Mouse (Mus musculus) liver, postnatal 0 days (tissue): ENCODE data around the gene Ranbp1. TPM values are rescaled to one million over a fixed set of nuclear protein-coding genes. Genes with fewer than 3 reads are reported as not detected.
A peak's percentile ranks its signal among the peaks of the same experiment; 100 is the strongest.

Experiments
- ATAC-seq: fragments of 200-750 bp; cut with Nextera tagmentation; 2 replicates; pipeline ENCODE4 v1.8.0; 2017; ENCODE audit warnings: mild to moderate bottlenecking, moderate library complexity
- DNase-seq: peaks from one replicate; pipeline ENCODE4 v3.0.0-alpha.2; 2016
- H3K27ac ChIP-seq: fragments of 300-500 bp; sonication (generic); 2 replicates; pipeline ENCODE4 v1.5.1; 2014; ENCODE audit warnings: antibody characterized with exemption, moderate library complexity, mild to moderate bottlenecking, low read depth
- H3K27me3 ChIP-seq: fragments of 300-500 bp; sonication (generic); 2 replicates; pipeline ENCODE4 v1.6.1; 2014; ENCODE audit warnings: low read length, control low read depth, mixed read lengths; ENCODE audit not compliant: insufficient read depth
- H3K36me3 ChIP-seq: fragments of 300-500 bp; sonication (generic); replicated peaks from 2 replicates; pipeline ENCODE4 v1.6.1; 2014; ENCODE audit warnings: mild to moderate bottlenecking, control low read depth, low read length, moderate library complexity, mixed read lengths; ENCODE audit not compliant: insufficient read depth
- H3K4me1 ChIP-seq: fragments of 300-500 bp; sonication (generic); 2 replicates; pipeline ENCODE4 v1.6.1; 2014; ENCODE audit warnings: antibody characterized with exemption, mild to moderate bottlenecking, control low read depth; ENCODE audit not compliant: insufficient read depth
- H3K4me2 ChIP-seq: fragments of 300-500 bp; sonication (generic); 2 replicates; pipeline ENCODE4 v1.6.1; 2014; ENCODE audit warnings: low read depth, mild to moderate bottlenecking, low read length, moderate library complexity, mixed read lengths
- H3K4me3 ChIP-seq: fragments of 300-500 bp; sonication (generic); 2 replicates; pipeline ENCODE4 v1.5.1; 2014; ENCODE audit warnings: low read depth, low read length
- H3K9ac ChIP-seq: fragments of 300-500 bp; sonication (generic); replicated peaks from 2 replicates; pipeline ENCODE4 v1.6.1; 2014; ENCODE audit warnings: mild to moderate bottlenecking, moderate library complexity
- H3K9me3 ChIP-seq: fragments of 300-500 bp; sonication (generic); 2 replicates; pipeline ENCODE4 v1.6.1; 2016; ENCODE audit warnings: mild to moderate bottlenecking, control low read depth, low read length, mixed read lengths
- CTCF ChIP-seq: sonication (generic); IDR thresholded peaks from 2 replicates; pipeline ENCODE4 v1.5.1; 2016; ENCODE audit warnings: antibody characterized with exemption, low read depth
- EP300 ChIP-seq: IDR thresholded peaks from 2 replicates; pipeline ENCODE4 v1.6.1; 2016; ENCODE audit warnings: antibody characterized with exemption, low read depth, mild to moderate bottlenecking
- WGBS: fragments of 180-500 bp; shearing (Covaris S2); extraction: QIAGEN DNeasy Blood & Tissue Kit; methylation state at CpG from one replicate; pipeline ENCODE4 v1.1.7; 2014; ENCODE audit not compliant: insufficient replicate concordance; 5-methylcytosine and 5-hydroxymethylcytosine counted together
- polyA plus RNA-seq: library from polyadenylated mRNA; unstranded; fragments of >200 nt; fragmentation: Nextera tagmentation; extraction: Ambion mirVana; gene quantifications from 2 replicates; pipeline ENCODE4 v1.2.1, GENCODE M21; 2015

Ranbp1 gene
- polyA plus RNA-seq, 1 experiment from 2014 or later = 160 TPM

- Histone ChIP-seq H3K9me3 (no peaks in the 10 kb centered on the region), H3K9ac (no peak overlapping the region), H3K4me3 (no peak overlapping the region), H3K4me2 (no peak overlapping the region), H3K36me3 (0 out of 2 replicates have a peak, but pooled peaks cover 9% of the 10 kb centered on the region), H3K27me3 (no peaks in the 10 kb centered on the region), H3K27ac (no peak overlapping the region), H3K4me1 (peaks cover 8% of the 10 kb centered on the region)
- ATAC-seq (no peak), DNase-seq (no peak)
- 70% methylated on average over 6 of the region's 6 CpGs for WGBS
- no peak for TF ChIP-seq CTCF
- no peak for TF ChIP-seq EP300
Observed at GRCm38 (mm10) chr16:18220856-18221542, 27.5 kb downstream of the Ranbp1 start.

GRCm38 (mm10) chr16:18220001-18220400, 28.5 kb downstream of the Ranbp1 start:
- no peaks in the 10 kb centered on the region for H3K27me3 ChIP-seq
- no peak overlapping the region for H3K4me3 ChIP-seq
- H3K9me3 ChIP-seq = no peaks in the 10 kb centered on the region
- H3K27ac ChIP-seq = peak overlapping the region; percentile 22; the same call in 1 of the 2 replicates
- peaks cover 8% of the 10 kb centered on the region for H3K4me1 ChIP-seq
- no peak for TF ChIP-seq CTCF
- no peak for TF ChIP-seq EP300
- peak overlapping the region; percentile 11; the same call in 1 of the 2 replicates for H3K9ac ChIP-seq
- H3K4me2 ChIP-seq = no peak overlapping the region
- DNase-seq (peak; percentile 62), ATAC-seq (peak; percentile 64; the same call in 1 of the 2 replicates)
- 28% methylated on average over 8 of the region's 8 CpGs for WGBS
- 0 out of 2 replicates have a peak, but pooled peaks cover 9% of the 10 kb centered on the region for H3K36me3 ChIP-seq

DNA sequence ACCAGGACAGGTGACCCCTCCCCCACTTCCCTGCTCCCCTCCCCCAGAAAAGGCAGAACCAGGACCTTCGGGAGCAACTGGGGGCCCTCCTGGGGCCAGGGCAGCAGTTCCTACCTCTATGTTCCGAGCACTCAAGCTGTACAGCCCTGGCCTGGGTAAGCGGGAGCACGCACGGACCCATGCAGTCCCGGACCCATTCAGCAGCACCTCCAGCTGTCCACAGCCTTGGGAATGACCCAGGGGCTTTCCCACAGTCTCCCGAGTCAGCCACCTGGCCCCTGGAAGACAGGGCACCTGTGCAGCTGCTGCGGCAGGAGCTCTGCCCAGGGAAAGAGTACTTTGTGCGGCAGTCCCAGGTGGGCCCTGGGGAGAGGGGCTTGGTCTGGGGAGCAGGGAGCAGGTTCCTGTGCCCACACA, 29.9 kb downstream of the Ranbp1 start:
- no peak overlapping the region for H3K4me3 ChIP-seq
- H3K4me1 ChIP-seq = peaks cover 8% of the 10 kb centered on the region
- TF ChIP-seq EP300 = no peak
- TF ChIP-seq CTCF = no peak
- no peak overlapping the region for H3K9ac ChIP-seq
- no peaks in the 10 kb centered on the region for H3K27me3 ChIP-seq
- ATAC-seq (no peak), DNase-seq (no peak)
- H3K4me2 ChIP-seq = no peak overlapping the region
- 78% methylated on average over 9 of the region's 9 CpGs for whole genome bisulfite sequencing
- no peaks in the 10 kb centered on the region for H3K36me3 ChIP-seq
- no peak overlapping the region for H3K27ac ChIP-seq
- no peaks in the 10 kb centered on the region for H3K9me3 ChIP-seq

DNA sequence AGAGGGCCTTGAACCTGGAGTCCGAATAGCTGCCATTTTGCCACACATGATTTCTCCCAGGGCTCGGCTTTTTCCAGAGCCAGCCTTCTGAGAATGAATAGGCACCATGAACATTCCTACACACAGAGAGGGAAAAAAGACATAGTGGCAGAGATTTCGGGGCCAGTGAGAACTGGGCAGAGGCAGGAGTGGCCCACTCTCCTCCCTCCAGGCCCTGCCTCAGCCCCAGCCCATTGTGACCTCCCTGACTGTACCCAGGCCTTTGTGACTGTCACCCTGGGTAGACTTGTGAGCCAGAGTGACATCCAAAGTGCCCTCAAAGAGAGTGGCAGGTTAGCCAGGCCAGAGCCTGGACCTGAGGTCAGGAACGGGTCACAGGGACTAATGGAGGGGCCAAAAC, 31.0 kb downstream of the Ranbp1 start, which contains the start of gene Ccdc188:
Gene Ccdc188, plus strand, starts transcription at position 301 of the 400 bp plus-strand sequence.
- Histone ChIP-seq H3K36me3 (no peaks in the 10 kb centered on the region), H3K9me3 (no peaks in the 10 kb centered on the region), H3K4me1 (peaks cover 8% of the 10 kb centered on the region), H3K4me3 (no peak within 1 kb of the TSS), H3K4me2 (no peak within 1 kb of the TSS), H3K27me3 (no peaks in the 10 kb centered on the region), H3K27ac (no peak within 1 kb of the TSS), H3K9ac (no peak within 1 kb of the TSS)
- DNase-seq (no peak), ATAC-seq (no peak)
- 83% methylated on average over 4 of the region's 4 CpGs for WGBS
- TF ChIP-seq CTCF (no peak), EP300 (no peak)

- ATAC-seq = no peak
- 79% methylated on average over 7 of the region's 7 CpGs for WGBS
- H3K27me3 ChIP-seq = no peaks in the 10 kb centered on the region
- no peak overlapping the region for H3K27ac ChIP-seq
- H3K9ac ChIP-seq = no peak overlapping the region
- H3K4me3 ChIP-seq = no peak overlapping the region
- no peak for DNase-seq
- no peaks in the 10 kb centered on the region for H3K36me3 ChIP-seq
- H3K4me2 ChIP-seq = no peak overlapping the region
- TF ChIP-seq EP300 (no peak), CTCF (no peak)
- H3K4me1 ChIP-seq = peaks cover 2% of the 10 kb centered on the region
- no peaks in the 10 kb centered on the region for H3K9me3 ChIP-seq
Observed at GRCm38 (mm10) chr16:18214858-18215257, 33.7 kb downstream of the Ranbp1 start.

DNA sequence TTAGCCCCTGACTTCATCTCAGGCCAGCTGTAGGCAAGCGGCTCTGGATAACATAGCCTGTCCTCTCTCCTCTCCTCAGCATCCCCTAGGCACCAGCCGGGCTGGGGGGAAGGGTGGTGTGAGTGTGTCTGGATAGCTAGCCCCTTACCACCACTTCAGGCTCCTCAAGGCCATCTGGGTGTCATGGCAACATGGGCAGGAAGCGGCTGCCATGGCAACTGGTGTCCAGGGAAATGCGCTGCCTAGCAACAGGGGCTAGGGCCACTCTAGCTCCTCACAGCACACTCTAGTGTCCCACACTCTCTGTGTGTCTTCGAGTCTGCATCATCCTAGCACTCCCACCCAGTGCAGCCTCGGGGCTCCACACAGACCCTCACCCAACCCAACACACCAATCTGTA, 34.8 kb downstream of the Ranbp1 start:
- no peak overlapping the region for H3K4me2 ChIP-seq
- no peaks in the 10 kb centered on the region for H3K9me3 ChIP-seq
- H3K27me3 ChIP-seq = no peaks in the 10 kb centered on the region
- DNase-seq (no peak), ATAC-seq (no peak)
- H3K36me3 ChIP-seq = no peaks in the 10 kb centered on the region
- no peak overlapping the region for H3K9ac ChIP-seq
- H3K27ac ChIP-seq = no peak overlapping the region
- H3K4me1 ChIP-seq = no peaks in the 10 kb centered on the region
- H3K4me3 ChIP-seq = no peak overlapping the region
- WGBS = 62% methylated on average over 6 of the region's 6 CpGs
- no peak for TF ChIP-seq EP300
- no peak for TF ChIP-seq CTCF
